Mouse (Mus musculus) bone marrow, adult 2 months (tissue): ENCODE measurements around the gene Car9.

ENCODE experiments used
- CTCF ChIP-seq: fragments of 200-500 bp; IDR thresholded peaks from 2 replicates; pipeline ENCODE4 v1.5.1; 2011; ENCODE audit warnings: low read length, control low read depth; ENCODE audit not compliant: control insufficient read depth, insufficient read depth
- POLR2A ChIP-seq: fragments of 200-500 bp; IDR thresholded peaks from 2 replicates; pipeline ENCODE4 v1.6.1; 2011; ENCODE audit warnings: low read depth, mild to moderate bottlenecking, control low read depth, low read length, borderline replicate concordance; ENCODE audit not compliant: control insufficient read depth

GRCm38 (mm10) chr4:43509109-43509508, 2.3 kb downstream of the Car9 start:
- TF ChIP-seq CTCF (no peak), POLR2A (no peak)
